Mouse (Mus musculus) liver, postnatal 0 days (tissue): ENCODE results near the gene Tmem132c. TPM values are rescaled to one million over a fixed set of nuclear protein-coding genes. Genes with fewer than 3 reads are reported as not detected.
A peak's percentile ranks its signal among the peaks of the same experiment; 100 is the strongest.

Experiments used
- ATAC-seq: fragments of 200-750 bp; cut with Nextera tagmentation; 2 replicates; pipeline ENCODE4 v1.8.0; 2017; ENCODE audit warnings: mild to moderate bottlenecking, moderate library complexity
- DNase-seq: peaks from one replicate; pipeline ENCODE4 v3.0.0-alpha.2; 2016
- H3K27ac ChIP-seq: fragments of 300-500 bp; sonication (generic); 2 replicates; pipeline ENCODE4 v1.5.1; 2014; ENCODE audit warnings: antibody characterized with exemption, moderate library complexity, mild to moderate bottlenecking, low read depth
- H3K27me3 ChIP-seq: fragments of 300-500 bp; sonication (generic); 2 replicates; pipeline ENCODE4 v1.6.1; 2014; ENCODE audit warnings: low read length, control low read depth, mixed read lengths; ENCODE audit not compliant: insufficient read depth
- H3K36me3 ChIP-seq: fragments of 300-500 bp; sonication (generic); replicated peaks from 2 replicates; pipeline ENCODE4 v1.6.1; 2014; ENCODE audit warnings: mild to moderate bottlenecking, control low read depth, low read length, moderate library complexity, mixed read lengths; ENCODE audit not compliant: insufficient read depth
- H3K4me1 ChIP-seq: fragments of 300-500 bp; sonication (generic); 2 replicates; pipeline ENCODE4 v1.6.1; 2014; ENCODE audit warnings: antibody characterized with exemption, mild to moderate bottlenecking, control low read depth; ENCODE audit not compliant: insufficient read depth
- H3K4me2 ChIP-seq: fragments of 300-500 bp; sonication (generic); 2 replicates; pipeline ENCODE4 v1.6.1; 2014; ENCODE audit warnings: low read depth, mild to moderate bottlenecking, low read length, moderate library complexity, mixed read lengths
- H3K4me3 ChIP-seq: fragments of 300-500 bp; sonication (generic); 2 replicates; pipeline ENCODE4 v1.5.1; 2014; ENCODE audit warnings: low read depth, low read length
- H3K9ac ChIP-seq: fragments of 300-500 bp; sonication (generic); replicated peaks from 2 replicates; pipeline ENCODE4 v1.6.1; 2014; ENCODE audit warnings: mild to moderate bottlenecking, moderate library complexity
- H3K9me3 ChIP-seq: fragments of 300-500 bp; sonication (generic); 2 replicates; pipeline ENCODE4 v1.6.1; 2016; ENCODE audit warnings: mild to moderate bottlenecking, control low read depth, low read length, mixed read lengths
- CTCF ChIP-seq: sonication (generic); IDR thresholded peaks from 2 replicates; pipeline ENCODE4 v1.5.1; 2016; ENCODE audit warnings: antibody characterized with exemption, low read depth
- EP300 ChIP-seq: IDR thresholded peaks from 2 replicates; pipeline ENCODE4 v1.6.1; 2016; ENCODE audit warnings: antibody characterized with exemption, low read depth, mild to moderate bottlenecking
- WGBS: fragments of 180-500 bp; shearing (Covaris S2); extraction: QIAGEN DNeasy Blood & Tissue Kit; methylation state at CpG from one replicate; pipeline ENCODE4 v1.1.7; 2014; ENCODE audit not compliant: insufficient replicate concordance; 5-methylcytosine and 5-hydroxymethylcytosine counted together
- polyA plus RNA-seq: library from polyadenylated mRNA; unstranded; fragments of >200 nt; fragmentation: Nextera tagmentation; extraction: Ambion mirVana; gene quantifications from 2 replicates; pipeline ENCODE4 v1.2.1, GENCODE M21; 2015

Gene Tmem132c
- 0.02 and 0.04 TPM in 2 replicates for polyA plus RNA-seq

DNA sequence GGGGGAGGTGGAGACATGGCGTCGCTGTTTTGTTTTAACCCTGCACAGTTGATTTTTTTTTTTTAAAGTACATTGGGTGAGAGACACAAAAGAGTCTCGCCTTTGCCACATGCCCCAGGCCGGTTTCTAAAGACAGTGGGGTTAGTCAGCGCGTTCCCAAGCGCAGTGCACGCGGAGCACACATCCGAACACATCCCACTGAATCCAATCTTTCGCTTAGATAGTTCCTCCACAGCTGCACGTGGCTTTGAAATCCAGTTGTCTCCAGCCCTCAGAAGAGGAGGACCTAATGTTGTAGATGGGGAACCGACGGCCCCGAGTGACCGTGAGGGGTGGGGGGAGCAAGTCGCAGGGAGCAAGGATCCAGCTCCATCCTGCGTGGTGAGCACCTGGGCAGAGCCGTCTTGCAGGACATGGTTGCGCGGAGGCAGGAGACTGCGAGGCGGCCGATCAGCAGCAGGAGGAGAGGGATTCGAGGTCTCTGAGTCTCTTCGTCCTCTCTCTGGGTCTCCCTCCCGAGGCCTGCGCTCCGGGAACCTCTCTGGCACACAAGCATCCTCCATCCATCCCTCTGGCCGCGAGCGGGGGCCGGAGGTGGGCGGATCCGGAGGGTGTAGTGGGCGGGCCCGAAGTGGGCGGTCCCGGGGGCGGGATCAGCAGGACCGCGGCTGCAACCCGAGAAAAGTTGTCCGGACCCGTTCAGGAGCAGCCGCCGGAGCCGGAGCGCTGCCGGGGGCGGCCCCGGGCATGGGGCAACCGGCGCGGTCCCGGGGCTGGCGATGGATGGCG, at the start of gene Tmem132c:
Gene Tmem132c, plus strand, starts transcription at position 673 of the 789 bp plus-strand sequence.
- no peak for TF ChIP-seq EP300
- no peak for TF ChIP-seq CTCF
- Histone ChIP-seq H3K4me2 (peak within 1 kb of the TSS; percentile 48), H3K36me3 (no peaks in the 10 kb centered on the region), H3K9me3 (no peaks in the 10 kb centered on the region), H3K9ac (no peak within 1 kb of the TSS), H3K27me3 (peaks cover 62% of the 10 kb centered on the region), H3K27ac (no peak within 1 kb of the TSS), H3K4me1 (no peaks in the 10 kb centered on the region), H3K4me3 (peak within 1 kb of the TSS; percentile 22; the same call in 1 of the 2 replicates)
- DNase-seq: peak; percentile 46
- WGBS: 2% methylated on average over 58 of the region's 58 CpGs
- no peak for ATAC-seq

DNA sequence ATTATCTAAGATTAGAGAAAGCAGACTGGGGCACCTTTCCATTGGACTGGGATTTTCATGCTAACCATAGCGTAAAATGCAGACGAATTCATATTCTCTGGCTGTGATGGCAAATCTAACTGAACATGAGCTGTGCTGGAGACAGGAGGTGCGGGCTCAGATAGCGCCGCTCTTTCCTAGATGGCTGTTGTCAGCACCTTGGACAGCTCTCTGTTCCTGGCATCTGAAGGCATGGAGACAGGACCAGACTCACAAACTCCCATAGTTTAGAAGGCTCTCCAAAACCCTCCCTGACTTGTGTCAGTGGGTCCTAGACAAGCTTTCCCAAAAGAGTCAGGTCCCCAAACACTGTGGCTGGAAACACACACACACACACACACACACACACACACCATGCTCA, 49.7 kb upstream of the Tmem132c start:
- ATAC-seq (no peak), DNase-seq (no peak)
- Histone ChIP-seq H3K36me3 (no peaks in the 10 kb centered on the region), H3K27ac (no peak overlapping the region), H3K9me3 (no peaks in the 10 kb centered on the region), H3K4me1 (no peaks in the 10 kb centered on the region), H3K4me2 (no peak overlapping the region), H3K9ac (no peak overlapping the region), H3K27me3 (no peaks in the 10 kb centered on the region), H3K4me3 (no peak overlapping the region)
- 33% methylated on average over 5 of the region's 5 CpGs for WGBS
- no peak for TF ChIP-seq CTCF

DNA sequence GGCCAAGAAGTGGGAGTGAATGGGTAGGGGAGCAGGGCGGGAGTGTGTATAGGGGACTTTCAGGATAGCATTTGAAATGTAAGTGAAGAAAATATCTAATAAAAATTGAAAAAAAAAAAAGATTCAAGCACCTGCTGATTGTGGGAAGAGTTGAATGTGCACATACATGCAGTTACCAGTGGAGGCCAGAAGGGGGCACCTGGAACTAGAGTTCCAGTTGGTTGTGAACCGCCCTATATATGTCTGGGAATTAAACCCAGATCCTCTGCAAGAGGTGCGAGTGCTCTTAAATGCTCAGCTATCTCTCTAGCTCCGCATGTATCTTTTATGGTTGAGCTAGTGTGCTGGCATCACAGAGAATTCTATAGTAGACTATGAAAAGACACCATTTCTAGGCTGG, 42.8 kb upstream of the Tmem132c start:
- TF ChIP-seq CTCF (peak; percentile 29), EP300 (no peak)

DNA sequence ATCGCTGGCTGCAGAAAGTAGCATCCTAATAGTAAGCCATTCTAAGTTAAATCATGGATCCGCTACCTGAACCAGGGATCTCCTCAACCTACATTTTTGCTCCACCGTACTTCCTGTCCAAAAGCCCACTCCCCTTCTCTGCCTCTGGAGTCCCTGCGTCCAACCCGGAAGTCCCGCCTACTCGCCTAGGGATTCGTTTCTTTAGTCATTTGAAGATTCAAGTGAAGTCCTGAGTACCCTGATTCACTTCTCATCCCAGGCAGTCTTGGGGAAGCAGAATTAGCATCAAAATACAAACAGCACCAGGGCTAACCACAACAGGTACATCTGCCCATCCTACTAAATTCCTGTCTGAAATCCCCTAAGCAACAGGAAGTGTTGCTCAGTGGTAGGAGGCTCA, 36.7 kb upstream of the Tmem132c start:
- WGBS: 75% methylated on average over 8 of the region's 8 CpGs
- no peak for TF ChIP-seq EP300
- TF ChIP-seq CTCF: no peak

More for the DNA sequence above, 42.8 kb upstream of the Tmem132c start:
- no peak overlapping the region for H3K4me2 ChIP-seq
- no peak overlapping the region for H3K9ac ChIP-seq
- H3K4me3 ChIP-seq: no peak overlapping the region
- no peaks in the 10 kb centered on the region for H3K4me1 ChIP-seq
- no peaks in the 10 kb centered on the region for H3K36me3 ChIP-seq
- DNase-seq: no peak
- H3K9me3 ChIP-seq: no peaks in the 10 kb centered on the region
- H3K27me3 ChIP-seq: no peaks in the 10 kb centered on the region
- WGBS: 46% methylated on average over 4 of the region's 4 CpGs
- no peak overlapping the region for H3K27ac ChIP-seq
- no peak for ATAC-seq

DNA sequence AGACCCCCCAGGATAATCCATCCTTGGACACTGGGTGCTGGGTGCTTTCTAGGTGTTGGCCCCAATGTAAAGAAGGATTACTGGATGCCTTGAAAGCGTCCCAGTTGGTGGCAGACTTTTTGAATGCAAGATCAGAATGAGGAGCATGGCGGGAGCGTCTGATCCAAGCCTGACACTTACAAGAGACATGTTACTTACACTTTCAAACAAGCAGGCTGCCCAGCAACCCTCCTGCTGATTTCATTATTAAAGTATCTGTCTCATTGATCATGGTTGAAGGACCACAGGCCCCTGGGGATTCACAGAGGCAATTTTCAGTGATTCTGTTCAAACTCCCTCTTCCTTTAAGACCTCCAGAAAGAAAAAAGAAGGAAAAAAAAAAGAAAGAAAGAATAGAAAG, 25.2 kb upstream of the Tmem132c start:
- no peak overlapping the region for H3K4me3 ChIP-seq

More for the DNA sequence above, 36.7 kb upstream of the Tmem132c start:
- Histone ChIP-seq H3K9me3 (peaks cover 7% of the 10 kb centered on the region; the same call in 1 of the 2 replicates), H3K27ac (no peak overlapping the region), H3K9ac (no peak overlapping the region), H3K4me2 (no peak overlapping the region), H3K4me1 (no peaks in the 10 kb centered on the region), H3K36me3 (no peaks in the 10 kb centered on the region), H3K27me3 (no peaks in the 10 kb centered on the region), H3K4me3 (no peak overlapping the region)
- DNase-seq (no peak), ATAC-seq (no peak)

DNA sequence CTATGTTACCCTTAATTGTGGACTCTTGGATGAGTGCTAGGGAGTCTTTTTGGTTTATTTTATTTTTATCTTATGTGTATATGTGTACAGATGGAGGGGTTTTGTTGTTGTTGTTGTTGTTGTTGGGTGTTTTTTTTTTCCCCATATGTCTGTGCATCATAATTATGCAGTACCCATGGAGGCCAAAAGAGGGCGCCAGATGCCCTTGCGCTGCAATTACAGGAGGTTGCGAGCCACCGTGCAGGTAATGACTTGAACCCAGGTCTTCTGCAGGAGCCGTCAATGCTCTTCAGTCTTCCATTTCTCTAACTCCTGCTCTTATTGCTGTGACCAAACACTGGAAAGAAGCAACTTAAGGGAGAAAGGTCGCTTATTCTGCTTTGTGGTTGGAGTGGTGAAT, 23.9 kb upstream of the Tmem132c start:
- Histone ChIP-seq H3K4me3 (no peak overlapping the region), H3K4me2 (no peak overlapping the region), H3K27me3 (no peaks in the 10 kb centered on the region), H3K36me3 (no peaks in the 10 kb centered on the region), H3K9me3 (0 out of 2 replicates have a peak, but pooled peaks cover 9% of the 10 kb centered on the region), H3K27ac (no peak overlapping the region), H3K4me1 (no peaks in the 10 kb centered on the region), H3K9ac (no peak overlapping the region)
- ATAC-seq (no peak), DNase-seq (no peak)
- 63% methylated on average over 6 of the region's 6 CpGs for WGBS
- TF ChIP-seq CTCF (no peak), EP300 (no peak)

More for the DNA sequence above, 25.2 kb upstream of the Tmem132c start:
- Histone ChIP-seq H3K4me2 (no peak overlapping the region), H3K9ac (no peak overlapping the region), H3K9me3 (0 out of 2 replicates have a peak, but pooled peaks cover 9% of the 10 kb centered on the region), H3K27ac (no peak overlapping the region), H3K27me3 (no peaks in the 10 kb centered on the region), H3K36me3 (no peaks in the 10 kb centered on the region), H3K4me1 (no peaks in the 10 kb centered on the region)
- WGBS: 59% methylated on average over 3 of the region's 3 CpGs
- ATAC-seq (no peak), DNase-seq (no peak)
- TF ChIP-seq CTCF (no peak), EP300 (no peak)
